Comparison of ENCODE assay signal across 22 mouse cellular contexts in the genomic region with DNA sequence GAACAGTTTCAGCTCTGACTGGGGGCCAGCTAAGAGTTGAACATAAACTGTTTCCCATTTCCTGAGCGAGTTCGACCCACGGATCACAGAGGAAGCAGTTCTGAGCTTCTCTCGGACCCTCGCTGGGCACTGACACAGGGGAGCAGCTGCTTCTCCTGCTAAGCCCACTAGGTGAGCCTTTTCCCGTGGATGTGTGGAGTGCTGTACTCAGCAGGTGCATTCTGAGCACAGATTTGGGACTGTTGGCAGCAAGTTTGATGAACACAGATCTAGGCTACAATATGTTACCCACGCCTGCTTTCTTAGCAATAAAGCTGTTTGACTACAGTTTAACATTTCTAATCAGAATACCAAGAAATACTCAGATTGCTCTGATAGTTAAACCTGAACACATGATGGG.
DNase-seq lines count a peak whose midpoint lies in the region; ATAC-seq and TF ChIP-seq lines count a peak whose summit lies in the region.
"Had no signal": no experiment of that assay in that cellular context is flagged by ENCODE, and none has a peak within 500 bp of the region (broad histone marks: within the 10 kb centered on the region; RNA-seq: fewer than 3 reads in every experiment).

No protein-coding gene starts in this region.

- no peak overlapping the region for H3K9ac ChIP-seq in forebrain, embryonic 13.5 days
- no peak overlapping the region for H3K9ac ChIP-seq in forebrain, embryonic 15.5 days (replicated peaks)
- H3K9ac ChIP-seq: embryonic facial prominence, embryonic 13.5 days; hindbrain, embryonic 14.5 days had no signal

- H3K9me3 ChIP-seq in forebrain, embryonic 13.5 days (replicated peaks): no peaks in the 10 kb centered on the region
- H3K9me3 ChIP-seq in forebrain, embryonic 15.5 days: no peaks in the 10 kb centered on the region
- H3K9me3 ChIP-seq: embryonic facial prominence, embryonic 13.5 days; G1E had no signal

- WGBS in forebrain, embryonic 13.5 days: 86% methylated on average over 7 of the region's 7 CpGs
- 77% methylated on average over 7 of the region's 7 CpGs for whole genome bisulfite sequencing in forebrain, embryonic 15.5 days
- 78% methylated on average over 7 of the region's 7 CpGs for WGBS in thymus, adult 2 months

- DNase-seq in layer of hippocampus, adult 2 months (ENCODE audit: low spot score in 2 of 2): peak; percentile 27 to 37
- DNase-seq in layer of hippocampus, adult 11-12 months (ENCODE audit: low spot score): no peak
- peak; percentile 46 for DNase-seq in cerebellum, adult 9-10 months
- DNase-seq in layer of hippocampus, adult 9-11 months: peak; percentile 17
- no peak for DNase-seq in thymus, adult 2 months
- no peak for DNase-seq in kidney, adult 9 months
- DNase-seq: adrenal gland, postnatal 14 days; heart, postnatal 10 days; kidney, adult 8-10 months; kidney, postnatal 36 days; left cerebral cortex, postnatal 4 days; liver; right cerebral cortex, postnatal 4 days had no signal

- H3K36me3 ChIP-seq in forebrain, embryonic 13.5 days (ENCODE audit: poor library complexity, severe bottlenecking): no peaks in the 10 kb centered on the region
- H3K36me3 ChIP-seq in forebrain, embryonic 15.5 days: no peaks in the 10 kb centered on the region
- no peaks in the 10 kb centered on the region for H3K36me3 ChIP-seq in thymus, adult 2 months (ENCODE audit: control insufficient read depth, insufficient read depth, low read length)
- H3K36me3 ChIP-seq: embryonic facial prominence, embryonic 13.5 days; G1E had no signal

- 0 out of 2 replicates have a peak, but pooled peaks have one; percentile 12 for TF ChIP-seq CTCF in layer of hippocampus, adult 2 months (conservative IDR thresholded peaks at IDR 0.05)
- TF ChIP-seq CTCF in thymus, adult 2 months (IDR thresholded peaks at IDR 0.05; ENCODE audit: borderline replicate concordance, control insufficient read depth, extremely low read depth, insufficient read depth, low read length, poor library complexity): no peak

- TF ChIP-seq POLR2A in thymus, adult 2 months (IDR thresholded peaks at IDR 0.05; ENCODE audit: control insufficient read depth, extremely low read depth, insufficient read depth, low read length, poor library complexity): no peak

- no peaks in the 10 kb centered on the region for H3K27me3 ChIP-seq in forebrain, embryonic 13.5 days
- no peaks in the 10 kb centered on the region for H3K27me3 ChIP-seq in forebrain, embryonic 15.5 days
- H3K27me3 ChIP-seq in thymus, adult 2 months (ENCODE audit: control insufficient read depth, insufficient read depth, low read length): no peaks in the 10 kb centered on the region
- H3K27me3 ChIP-seq: embryonic facial prominence, embryonic 13.5 days had no signal

- no peak overlapping the region for H3K4me3 ChIP-seq in forebrain, embryonic 13.5 days
- no peak overlapping the region for H3K4me3 ChIP-seq in forebrain, embryonic 15.5 days
- H3K4me3 ChIP-seq in layer of hippocampus, adult 2 months: no peak overlapping the region
- no peak overlapping the region for H3K4me3 ChIP-seq in thymus, adult 2 months (ENCODE audit: control insufficient read depth, insufficient read depth, low read length)
- H3K4me3 ChIP-seq: embryonic facial prominence, embryonic 13.5 days had no signal

- H3K27ac ChIP-seq in forebrain, embryonic 13.5 days: no peak overlapping the region
- no peak overlapping the region for H3K27ac ChIP-seq in forebrain, embryonic 15.5 days (replicated peaks)
- no peak overlapping the region for H3K27ac ChIP-seq in layer of hippocampus, adult 2 months
- H3K27ac ChIP-seq in thymus, adult 2 months (ENCODE audit: control insufficient read depth, insufficient read depth, low read length): no peak overlapping the region
- H3K27ac ChIP-seq: embryonic facial prominence, embryonic 13.5 days; hindbrain, embryonic 14.5 days had no signal

- ATAC-seq in forebrain, embryonic 13.5 days: peak; percentile 26; the same call in 1 of the 2 replicates
- no peak for ATAC-seq in forebrain, embryonic 15.5 days (replicated peaks)
- ATAC-seq: activated CD4-positive, CD25-positive, alpha-beta regulatory T cell, adult 4 months; lung, postnatal 0 days; midbrain, embryonic 16.5 days had no signal

- no peaks in the 10 kb centered on the region for H3K4me1 ChIP-seq in forebrain, embryonic 13.5 days
- no peaks in the 10 kb centered on the region for H3K4me1 ChIP-seq in forebrain, embryonic 15.5 days
- H3K4me1 ChIP-seq in thymus, adult 2 months (replicated peaks; ENCODE audit: control insufficient read depth, insufficient read depth, low read length): peaks cover 3% of the 10 kb centered on the region; the same call in 1 of the 2 replicates
- H3K4me1 ChIP-seq: embryonic facial prominence, embryonic 13.5 days had no signal

- H3K4me2 ChIP-seq in forebrain, embryonic 13.5 days: no peak overlapping the region
- no peak overlapping the region for H3K4me2 ChIP-seq in forebrain, embryonic 15.5 days (replicated peaks)
- H3K4me2 ChIP-seq: embryonic facial prominence, embryonic 13.5 days; heart, embryonic 11.5 days; hindbrain, embryonic 14.5 days had no signal

Comparison
In these comparisons a context has a peak if more than half of its experiments do, and no peak if none do; other contexts are left out.
1. DNase-seq: peak in layer of hippocampus, adult 2 months (2 of 2), cerebellum, adult 9-10 months (single experiment) and layer of hippocampus, adult 9-11 months (single experiment); none in layer of hippocampus, adult 11-12 months (single experiment), thymus, adult 2 months (single experiment) and kidney, adult 9 months (single experiment).